Mouse (Mus musculus): ENCODE data around the gene Rere.

Rere gene

GRCm38 (mm10) chr4:150346651-150347386 lies 65.4 kb downstream of the Rere start:
- DNase-seq (ENCODE audit: low spot score) = peak; percentile 76

DNA sequence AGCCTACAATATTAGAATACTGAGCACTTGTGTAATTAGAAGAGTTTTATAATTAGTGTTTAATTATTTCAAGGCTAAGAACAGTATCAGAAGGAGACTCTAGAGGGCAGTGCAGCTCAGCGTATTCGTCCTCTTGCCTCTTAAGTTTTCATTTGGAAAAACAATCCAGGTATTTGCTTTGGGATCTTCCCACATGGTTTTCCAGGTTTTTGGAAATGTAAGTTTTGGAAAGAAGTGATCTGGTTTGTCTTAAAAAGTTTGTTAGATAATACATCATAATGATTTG lies 65.9 kb downstream of the Rere start:
- peak; percentile 72 for DNase-seq (ENCODE audit: low spot score)

- peak; percentile 32 for DNase-seq (ENCODE audit: low spot score)
Observed at GRCm38 (mm10) chr4:150349680-150350101, 68.2 kb downstream of the Rere start.

GRCm38 (mm10) chr4:150351419-150352075 lies 70.1 kb downstream of the Rere start:
- DNase-seq (ENCODE audit: low spot score) = peak; percentile 50

DNA sequence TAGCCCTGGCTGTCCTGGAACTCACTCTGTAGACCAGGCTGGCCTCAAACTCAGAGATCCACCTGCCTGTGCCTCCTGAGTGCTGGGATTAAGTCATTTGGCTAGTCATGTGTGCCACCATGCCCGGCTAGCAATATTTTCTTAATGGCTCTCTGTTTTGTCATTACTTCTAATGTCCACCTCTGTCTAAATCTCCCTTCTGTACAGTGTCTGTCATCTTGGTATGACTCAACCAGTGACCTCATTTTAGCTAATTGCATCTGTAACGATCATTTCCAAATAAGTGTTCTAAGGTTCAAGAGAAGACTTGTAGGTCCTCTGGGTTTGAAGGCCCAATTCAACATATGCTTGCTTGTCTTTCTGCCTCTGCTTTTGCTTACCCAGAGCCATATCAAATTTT lies 71.3 kb downstream of the Rere start:
- no peak for DNase-seq (ENCODE audit: low spot score)

DNA sequence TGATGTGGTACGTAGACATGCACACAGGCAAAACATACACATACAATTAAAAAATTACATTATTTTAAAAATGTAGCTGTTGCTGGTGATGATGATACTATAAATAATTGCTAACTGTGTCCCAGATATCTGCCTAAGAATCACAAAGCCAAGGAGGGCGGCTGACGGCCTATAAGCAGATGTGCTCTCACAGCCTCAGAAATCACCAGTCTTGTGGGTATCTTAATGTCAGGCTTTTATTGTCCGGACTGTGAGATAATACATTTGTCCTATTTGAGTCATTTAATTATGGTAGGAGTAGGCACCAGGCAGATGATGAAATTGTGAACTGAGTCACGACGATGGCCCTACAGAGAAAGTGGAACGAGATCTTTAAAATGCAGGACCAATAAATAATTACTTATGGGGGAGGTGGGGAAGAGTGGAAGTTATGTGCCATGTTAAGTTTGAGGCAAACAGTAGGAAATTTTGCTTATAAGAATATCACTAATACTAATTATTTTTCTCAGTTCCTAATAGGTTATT lies 72.0 kb downstream of the Rere start:
- DNase-seq (ENCODE audit: low spot score) = no peak

- DNase-seq (ENCODE audit: low spot score) = no peak
Observed at GRCm38 (mm10) chr4:150355801-150356200, 74.4 kb downstream of the Rere start.

- DNase-seq (ENCODE audit: low spot score) = peak; percentile 58
Observed at GRCm38 (mm10) chr4:150361986-150362691, 80.7 kb downstream of the Rere start.

DNA sequence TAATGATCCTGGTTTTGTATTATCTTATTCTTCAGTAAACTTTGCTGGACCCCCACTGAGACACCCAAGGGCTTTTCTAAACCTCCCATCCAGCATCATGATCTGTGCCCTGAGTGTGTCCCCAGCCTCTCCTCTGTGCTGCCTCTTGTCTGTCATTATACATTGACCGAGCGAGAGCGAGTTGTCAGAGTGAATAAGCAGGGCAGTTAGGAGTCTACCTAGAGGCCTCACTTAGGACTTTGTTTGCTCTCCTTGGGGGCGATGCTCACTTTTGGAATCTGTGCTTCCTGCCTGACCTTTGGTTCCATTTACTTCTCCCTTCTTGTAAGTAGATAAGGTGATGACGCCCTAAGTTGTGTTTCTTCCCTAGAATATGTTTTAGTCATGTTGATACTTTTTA lies 81.4 kb downstream of the Rere start:
- DNase-seq (ENCODE audit: low spot score) = no peak

DNA sequence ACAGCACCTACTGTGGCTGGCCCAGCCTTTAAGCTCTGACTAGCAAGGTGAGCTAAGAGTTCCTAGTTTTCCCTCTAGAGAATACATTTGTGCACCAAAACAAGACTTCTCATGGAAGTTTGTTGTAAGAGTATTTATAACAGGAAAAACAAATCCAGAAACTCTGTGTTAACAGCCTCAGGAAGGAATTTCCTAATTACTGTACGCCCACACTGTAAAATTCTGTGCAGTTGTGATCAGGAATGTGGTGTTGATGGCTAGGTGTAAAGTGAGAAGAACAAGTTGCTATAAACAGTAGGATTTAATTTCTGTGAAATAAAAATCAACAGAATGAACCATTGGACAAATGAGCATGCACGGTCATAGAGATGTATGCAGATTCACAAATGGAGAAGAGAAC lies 83.3 kb downstream of the Rere start:
- DNase-seq (ENCODE audit: low spot score) = no peak

- DNase-seq (ENCODE audit: low spot score) = peak; percentile 27
Observed at GRCm38 (mm10) chr4:150366510-150367208, 85.2 kb downstream of the Rere start.

- peak; percentile 93 for DNase-seq (ENCODE audit: low spot score)
Observed at GRCm38 (mm10) chr4:150371580-150372380, 90.3 kb downstream of the Rere start.

GRCm38 (mm10) chr4:150372631-150373041 lies 91.2 kb downstream of the Rere start:
- no peak for DNase-seq (ENCODE audit: low spot score)

- DNase-seq (ENCODE audit: low spot score) = peak; percentile 76
Observed at GRCm38 (mm10) chr4:150373111-150374109, 92.0 kb downstream of the Rere start.

DNA sequence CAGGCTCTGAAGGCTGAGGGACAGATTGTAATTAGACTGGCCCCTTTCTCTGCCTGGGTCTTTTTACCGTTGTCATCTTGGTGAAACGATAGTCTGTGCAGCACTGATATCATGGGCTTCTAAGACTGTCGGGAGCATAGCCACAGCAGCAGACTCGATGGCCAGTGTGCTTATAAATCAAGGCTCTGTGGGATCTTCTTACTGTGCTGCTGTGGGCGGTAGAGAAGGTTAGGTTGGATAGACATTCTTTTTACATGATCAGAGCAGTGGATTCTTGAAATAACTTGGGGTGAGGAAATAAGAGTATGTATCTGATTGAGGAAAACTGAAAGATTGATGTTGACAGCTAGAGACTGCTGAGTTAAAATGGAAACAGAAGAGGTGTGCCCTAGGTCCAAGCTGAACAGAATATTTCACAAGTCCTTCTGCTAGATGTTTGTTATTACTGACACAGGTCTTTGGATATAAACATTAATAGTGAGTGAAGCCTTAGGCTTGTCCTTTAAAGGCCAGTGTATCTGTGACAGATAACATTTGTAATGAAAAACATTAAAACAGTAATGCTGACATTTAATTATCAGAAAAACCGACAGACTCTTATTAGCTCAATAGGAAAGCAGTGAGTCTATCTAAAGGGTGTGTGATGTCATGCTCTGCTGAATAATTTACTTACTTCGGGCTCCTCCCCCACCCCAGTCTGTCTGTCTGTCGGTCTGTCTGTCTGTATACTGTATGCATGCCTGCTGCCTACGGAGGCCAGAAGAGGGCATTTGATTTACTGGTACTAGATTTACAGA lies 93.4 kb downstream of the Rere start:
- peak; percentile 28 for DNase-seq (ENCODE audit: low spot score)

- DNase-seq (ENCODE audit: low spot score) = no peak
Observed at GRCm38 (mm10) chr4:150375448-150375935, 94.0 kb downstream of the Rere start.

DNA sequence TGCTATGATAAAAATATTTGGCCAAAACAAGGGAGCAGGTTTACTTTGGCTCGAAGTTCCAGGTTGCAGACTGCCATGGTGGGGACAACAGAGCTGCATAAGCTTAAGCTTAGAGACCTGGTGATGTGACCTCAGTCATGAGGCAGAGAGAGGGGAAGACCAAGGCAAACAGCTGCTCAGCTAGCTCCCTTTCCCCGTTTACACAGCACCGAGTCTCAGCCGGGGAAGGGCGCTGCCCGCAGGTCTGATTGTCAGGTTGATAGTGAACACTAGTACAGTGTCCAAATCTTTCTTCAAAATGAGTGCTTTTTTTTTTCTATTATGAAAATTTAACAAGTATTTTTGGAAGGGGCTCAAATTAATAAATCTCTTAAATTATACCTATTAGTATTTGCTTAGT lies 97.9 kb downstream of the Rere start:
- DNase-seq (ENCODE audit: low spot score) = no peak

DNA sequence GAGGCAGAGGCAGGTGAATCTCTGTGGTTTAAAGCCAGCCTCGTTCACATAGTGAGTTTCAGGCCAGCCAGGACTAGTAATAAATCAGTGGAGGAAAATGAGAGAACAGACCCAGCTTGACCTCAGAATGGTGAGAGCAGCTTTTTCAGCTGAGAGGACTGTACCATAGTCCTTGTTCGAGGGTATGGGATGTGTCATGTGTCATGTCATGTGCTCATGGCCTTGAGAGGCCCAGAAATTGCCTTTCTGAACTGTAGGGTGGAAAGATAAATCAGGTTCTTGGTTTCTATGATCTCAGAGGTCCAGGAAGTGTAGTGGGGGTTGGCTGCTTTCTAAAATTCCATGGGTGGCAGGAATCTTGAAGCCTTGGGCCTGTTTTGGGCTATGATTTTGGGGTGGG lies 98.3 kb downstream of the Rere start:
- DNase-seq (ENCODE audit: low spot score) = no peak

GRCm38 (mm10) chr4:150380273-150380672 lies 98.8 kb downstream of the Rere start:
- no peak for DNase-seq (ENCODE audit: low spot score)
